Mouse (Mus musculus): Measurements from ENCODE around the gene Casc3.

The Casc3 gene

DNA sequence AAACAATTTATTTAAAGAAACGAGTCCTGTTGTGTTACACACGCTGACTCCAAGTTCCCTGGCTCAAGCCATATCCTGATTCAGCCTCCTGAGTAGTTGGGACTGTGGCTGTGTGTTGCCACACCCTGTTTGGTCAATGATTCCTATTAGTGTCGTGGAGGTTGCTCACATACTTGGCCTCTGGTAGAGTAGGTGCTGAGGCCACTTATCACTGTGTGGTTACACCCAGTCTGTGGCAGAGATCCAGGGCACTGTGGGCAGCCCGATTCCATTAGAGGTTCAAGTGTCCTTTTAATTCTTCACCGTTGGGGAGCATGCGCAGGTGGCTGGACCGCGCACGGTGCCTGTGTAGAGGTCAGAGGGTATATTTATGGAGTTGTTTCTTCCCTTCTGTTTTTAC lies 69.2 kb downstream of the Casc3 start:
- no peak for DNase-seq

DNA sequence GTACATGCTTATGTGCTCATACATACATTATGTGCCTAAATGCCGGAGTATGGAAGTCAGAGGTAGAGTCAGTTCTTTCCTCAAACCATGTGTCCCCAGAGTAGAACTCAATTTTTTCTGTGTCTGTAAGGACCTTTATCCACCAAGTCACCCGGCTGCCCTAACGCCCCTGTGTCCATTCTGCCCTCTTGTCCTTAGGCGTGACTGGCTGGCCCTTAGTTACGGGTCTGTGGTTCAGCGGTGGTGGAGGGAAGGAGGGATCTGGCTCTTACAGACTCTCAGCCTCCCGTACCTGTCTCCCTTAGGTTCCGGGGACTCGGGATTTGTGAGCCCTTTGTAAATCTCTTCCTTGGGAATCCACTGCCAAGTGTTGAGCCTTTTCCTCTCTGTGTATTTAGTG lies 72.3 kb downstream of the Casc3 start:
- no peak for DNase-seq

Measured in cerebellum, adult 11 months (tissue).